Comparison of ENCODE assay signal across 12 mouse cellular contexts in the genomic region with DNA sequence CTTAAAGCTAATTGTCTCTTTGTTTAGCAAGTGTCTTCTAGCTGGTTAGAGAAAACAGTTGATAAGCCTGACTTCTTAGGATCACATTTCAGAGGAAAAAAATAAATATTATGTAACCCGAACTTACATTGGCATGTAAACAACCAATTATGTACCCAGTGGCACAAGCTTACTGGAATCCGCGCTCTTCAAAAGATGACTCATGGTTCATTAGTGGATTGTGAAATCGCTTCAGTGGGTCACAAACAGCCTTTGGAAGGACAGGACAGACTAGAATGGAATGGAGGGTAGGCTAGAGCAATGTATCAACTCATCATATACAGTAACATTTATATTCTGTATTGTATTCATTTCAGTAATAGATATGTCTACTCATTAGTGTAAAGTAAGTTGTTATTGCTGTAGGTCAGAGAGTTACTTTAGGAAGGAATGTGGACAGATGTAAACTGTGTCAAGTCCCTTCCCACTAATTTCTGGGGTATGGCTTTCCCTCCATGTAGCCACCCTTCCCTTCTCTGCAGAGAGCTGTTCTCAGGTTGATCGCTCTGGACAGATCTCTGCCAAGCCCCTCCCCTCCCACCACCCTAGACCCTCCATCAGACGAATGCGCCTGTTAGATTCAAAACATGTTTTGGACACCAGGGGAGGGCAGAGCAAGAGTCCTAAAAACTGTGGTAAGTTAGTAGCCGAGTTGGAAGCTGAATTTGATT.
A peak's percentile ranks its signal among the peaks of the same experiment; 100 is the strongest.
DNase-seq lines count a peak whose midpoint lies in the region; ATAC-seq lines count a peak whose summit lies in the region.
"Had no signal": no experiment of that assay in that cellular context is flagged by ENCODE, and none has a peak within 500 bp of the region (broad histone marks: within the 10 kb centered on the region; RNA-seq: fewer than 3 reads in every experiment).

No protein-coding gene starts in this region.

- H3K4me1 ChIP-seq in kidney, embryonic 16.5 days (ENCODE audit: insufficient read depth, low read length), result no peaks in the 10 kb centered on the region
- peaks cover 13% of the 10 kb centered on the region; the same call in 1 of the 2 replicates for H3K4me1 ChIP-seq in embryonic facial prominence, embryonic 15.5 days

- H3K4me3 ChIP-seq in kidney, embryonic 16.5 days (ENCODE audit: low read length), result no peak overlapping the region
- H3K4me3 ChIP-seq in embryonic facial prominence, embryonic 15.5 days (replicated peaks), result no peak overlapping the region
- H3K4me3 ChIP-seq: heart, embryonic 15.5 days had no signal

- no peaks in the 10 kb centered on the region for H3K36me3 ChIP-seq in kidney, embryonic 16.5 days (ENCODE audit: insufficient read depth, low read length)
- H3K36me3 ChIP-seq in embryonic facial prominence, embryonic 15.5 days, result no peaks in the 10 kb centered on the region
- H3K36me3 ChIP-seq: heart, embryonic 15.5 days had no signal

- intact Hi-C loops in left cerebral cortex, postnatal 10 days (cut with DNase I), result no loop called here

- DNase-seq in adrenal gland, adult 2 months, result peak; percentile 59
- DNase-seq in adrenal gland, postnatal 4 days (ENCODE audit: low spot score in 2 of 2), result no peak
- no peak for DNase-seq in kidney, postnatal 10 days
- DNase-seq in retina, postnatal 1 day, result peak; percentile 83
- DNase-seq in right cerebral cortex, postnatal 4 days, result no peak
- DNase-seq in left cerebral cortex, postnatal 10 days (ENCODE audit: extremely low spot score in 1 of 2, low spot score in 2 of 2), result no peak
- DNase-seq: spleen, adult 18-20 months; thymus, postnatal 25 days had no signal

- WGBS in kidney, embryonic 16.5 days, result 62% methylated on average over 8 of the region's 8 CpGs
- WGBS in embryonic facial prominence, embryonic 15.5 days, result 29% methylated on average over 8 of the region's 8 CpGs

- no peak overlapping the region for H3K4me2 ChIP-seq in kidney, embryonic 16.5 days (replicated peaks; ENCODE audit: low read depth, low read length)
- H3K4me2 ChIP-seq in embryonic facial prominence, embryonic 15.5 days (replicated peaks), result 0 out of 2 replicates have a peak overlapping the region, but pooled peaks have one; percentile 1
- H3K4me2 ChIP-seq: heart, embryonic 15.5 days had no signal

- no peaks in the 10 kb centered on the region for H3K9me3 ChIP-seq in kidney, embryonic 16.5 days (ENCODE audit: low read length)
- H3K9me3 ChIP-seq in embryonic facial prominence, embryonic 15.5 days (replicated peaks), result no peaks in the 10 kb centered on the region
- H3K9me3 ChIP-seq: heart, embryonic 15.5 days had no signal

- ATAC-seq in kidney, embryonic 16.5 days (ENCODE audit: low FRiP score, low TSS enrichment), result peak; percentile 57
- peak; percentile 24; the same call in 1 of the 2 replicates for ATAC-seq in embryonic facial prominence, embryonic 15.5 days (ENCODE audit: insufficient number of reproducible peaks, low FRiP score, low TSS enrichment, low read depth)

- H3K27me3 ChIP-seq in kidney, embryonic 16.5 days (ENCODE audit: insufficient read depth, low read length), result no peaks in the 10 kb centered on the region
- no peaks in the 10 kb centered on the region for H3K27me3 ChIP-seq in embryonic facial prominence, embryonic 15.5 days
- H3K27me3 ChIP-seq: heart, embryonic 15.5 days had no signal

- no peak overlapping the region for H3K27ac ChIP-seq in kidney, embryonic 16.5 days (ENCODE audit: low read length)
- no peak overlapping the region for H3K27ac ChIP-seq in embryonic facial prominence, embryonic 15.5 days (replicated peaks)
- H3K27ac ChIP-seq: heart, embryonic 15.5 days had no signal

- H3K9ac ChIP-seq in kidney, embryonic 16.5 days (replicated peaks; ENCODE audit: low read length), result no peak overlapping the region
- no peak overlapping the region for H3K9ac ChIP-seq in embryonic facial prominence, embryonic 15.5 days
- H3K9ac ChIP-seq: forebrain, postnatal 0 days; heart, embryonic 15.5 days had no signal

Comparison
In these comparisons a context has a peak if more than half of its experiments do, and no peak if none do; other contexts are left out.
1. DNase-seq: peak in adrenal gland, adult 2 months (single experiment) and retina, postnatal 1 day (single experiment); none in adrenal gland, postnatal 4 days (0 of 2), kidney, postnatal 10 days (single experiment), right cerebral cortex, postnatal 4 days (single experiment) and left cerebral cortex, postnatal 10 days (0 of 2).